Mouse (Mus musculus) kidney, adult 2 months (tissue): ENCODE measurements around the gene Tssk6. TPM values are rescaled to one million over a fixed set of nuclear protein-coding genes. Genes with fewer than 3 reads are reported as not detected.

Source experiments
- DNase-seq: peaks from one replicate; pipeline ENCODE4 v3.0.0; 2021
- H3K27ac ChIP-seq: fragments of 200-500 bp; 2 replicates; pipeline ENCODE4 v1.5.1; 2012; ENCODE audit warnings: low read depth, low read length, control low read depth, inconsistent platforms; ENCODE audit not compliant: insufficient read depth
- H3K27me3 ChIP-seq: fragments of 200-500 bp; replicated peaks from 2 replicates; pipeline ENCODE4 v1.6.1; 2012; ENCODE audit warnings: mild to moderate bottlenecking, moderate library complexity, low read length, inconsistent platforms; ENCODE audit not compliant: control insufficient read depth, insufficient read depth
- H3K36me3 ChIP-seq: fragments of 200-500 bp; 2 replicates; pipeline ENCODE4 v1.6.1; 2012; ENCODE audit warnings: mild to moderate bottlenecking, moderate library complexity, low read length, inconsistent platforms; ENCODE audit not compliant: control insufficient read depth, insufficient read depth
- H3K4me1 ChIP-seq: fragments of 200-500 bp; 2 replicates; pipeline ENCODE4 v1.6.1; 2011; ENCODE audit warnings: low read length; ENCODE audit not compliant: control insufficient read depth, insufficient read depth
- H3K4me3 ChIP-seq: fragments of 200-500 bp; 2 replicates; pipeline ENCODE4 v1.5.1; 2011; ENCODE audit warnings: mild to moderate bottlenecking, low read depth, low read length, control low read depth; ENCODE audit not compliant: insufficient read depth
- CTCF ChIP-seq: fragments of 200-500 bp; conservative IDR thresholded peaks from 2 replicates; pipeline ENCODE4 v1.5.1; 2011; ENCODE audit warnings: low read depth, mild to moderate bottlenecking, control low read depth, low read length, moderate library complexity, mixed read lengths; ENCODE audit not compliant: insufficient read depth, insufficient read length
- POLR2A ChIP-seq: fragments of 200-500 bp; IDR thresholded peaks from one replicate; pipeline ENCODE4 v1.6.1; 2011; ENCODE audit warnings: low read depth, low read length, control low read depth
- WGBS: fragments of 180-500 bp; shearing (Covaris S2); methylation state at CpG from one replicate; pipeline ENCODE4 v1.1.7; 2018; 5-methylcytosine and 5-hydroxymethylcytosine counted together
- polyA plus RNA-seq: library from polyadenylated mRNA; depleted of rRNA; stranded (reverse); fragments of >200 nt; gene quantifications from 2 replicates; pipeline ENCODE4 v1.2.3, GENCODE M21; 2012

Tssk6 gene
- polyA plus RNA-seq, 1 experiment = 1.3 TPM

GRCm38 (mm10) chr8:69914526-69914925 is 12.5 kb downstream of the Tssk6 start:
- no peaks in the 10 kb centered on the region; the same call in 1 of the 2 replicates for H3K4me1 ChIP-seq
- no peak overlapping the region for H3K27ac ChIP-seq
- TF ChIP-seq CTCF (no peak), POLR2A (no peak)
- H3K36me3 ChIP-seq = peaks cover 2% of the 10 kb centered on the region; the same call in 1 of the 2 replicates
- no peaks in the 10 kb centered on the region for H3K27me3 ChIP-seq
- no peak overlapping the region for H3K4me3 ChIP-seq
- 87% methylated on average over 4 of the region's 4 CpGs for WGBS
- no peak for DNase-seq

GRCm38 (mm10) chr8:69915748-69916147 is 13.8 kb downstream of the Tssk6 start:
- H3K4me1 ChIP-seq = peaks cover 6% of the 10 kb centered on the region; the same call in 1 of the 2 replicates
- DNase-seq = no peak
- H3K36me3 ChIP-seq = peaks cover 2% of the 10 kb centered on the region; the same call in 1 of the 2 replicates
- no peak overlapping the region for H3K27ac ChIP-seq
- no peaks in the 10 kb centered on the region for H3K27me3 ChIP-seq
- H3K4me3 ChIP-seq = no peak overlapping the region
- no peak for TF ChIP-seq CTCF
- TF ChIP-seq POLR2A = no peak
- 65% methylated on average over 5 of the region's 5 CpGs for WGBS

- TF ChIP-seq POLR2A (no peak), CTCF (no peak)
- peaks cover 16% of the 10 kb centered on the region for H3K4me1 ChIP-seq
- H3K27ac ChIP-seq = no peak overlapping the region
- no peak overlapping the region for H3K4me3 ChIP-seq
- DNase-seq = no peak
- H3K27me3 ChIP-seq = no peaks in the 10 kb centered on the region
- H3K36me3 ChIP-seq = peaks cover 2% of the 10 kb centered on the region; the same call in 1 of the 2 replicates
Observed at GRCm38 (mm10) chr8:69918506-69918905, 16.5 kb downstream of the Tssk6 start.

GRCm38 (mm10) chr8:69919010-69919409 is 17.0 kb downstream of the Tssk6 start:
- no peaks in the 10 kb centered on the region for H3K27me3 ChIP-seq
- peaks cover 2% of the 10 kb centered on the region; the same call in 1 of the 2 replicates for H3K36me3 ChIP-seq
- peaks cover 16% of the 10 kb centered on the region for H3K4me1 ChIP-seq
- WGBS = 44% methylated on average over 1 of the region's 1 CpGs
- no peak overlapping the region for H3K4me3 ChIP-seq
- TF ChIP-seq POLR2A (no peak), CTCF (peak; percentile 86)
- peak; percentile 89 for DNase-seq
- no peak overlapping the region for H3K27ac ChIP-seq

GRCm38 (mm10) chr8:69919876-69920662 is 18.1 kb downstream of the Tssk6 start:
- no peaks in the 10 kb centered on the region for H3K27me3 ChIP-seq
- H3K4me1 ChIP-seq = peaks cover 16% of the 10 kb centered on the region
- DNase-seq = peak; percentile 93
- TF ChIP-seq CTCF = no peak
- no peak for TF ChIP-seq POLR2A
- H3K27ac ChIP-seq = peak overlapping the region; percentile 39; the same call in 1 of the 2 replicates
- no peak overlapping the region for H3K4me3 ChIP-seq
- H3K36me3 ChIP-seq = peaks cover 2% of the 10 kb centered on the region; the same call in 1 of the 2 replicates
- WGBS = 27% methylated on average over 11 of the region's 11 CpGs

- peaks cover 16% of the 10 kb centered on the region for H3K4me1 ChIP-seq
- no peak for TF ChIP-seq CTCF
- no peak for TF ChIP-seq POLR2A
- peak overlapping the region; percentile 6; the same call in 1 of the 2 replicates for H3K27ac ChIP-seq
- H3K27me3 ChIP-seq = no peaks in the 10 kb centered on the region
- peak; percentile 78 for DNase-seq
- no peak overlapping the region for H3K4me3 ChIP-seq
- H3K36me3 ChIP-seq = peaks cover 2% of the 10 kb centered on the region; the same call in 1 of the 2 replicates
- 70% methylated on average over 2 of the region's 2 CpGs for WGBS
Observed at GRCm38 (mm10) chr8:69921141-69921540, 19.2 kb downstream of the Tssk6 start.

- no peak for DNase-seq
- TF ChIP-seq CTCF (no peak), POLR2A (no peak)
- peaks cover 23% of the 10 kb centered on the region for H3K4me1 ChIP-seq
- H3K4me3 ChIP-seq = no peak overlapping the region
- WGBS = 74% methylated on average over 1 of the region's 1 CpGs
- H3K36me3 ChIP-seq = no peaks in the 10 kb centered on the region
- H3K27me3 ChIP-seq = no peaks in the 10 kb centered on the region
- no peak overlapping the region for H3K27ac ChIP-seq
Observed at GRCm38 (mm10) chr8:69923986-69924385, 22.0 kb downstream of the Tssk6 start.
